Mouse (Mus musculus) forebrain, embryonic 10.5 days (tissue): ENCODE measurements around the gene Zfp335. TPM values are rescaled to one million over a fixed set of nuclear protein-coding genes. Genes with fewer than 3 reads are reported as not detected.

Experiments used
- DNase-seq: peaks from one replicate; pipeline ENCODE4 v3.0.0-alpha.2; 2017; ENCODE audit warnings: low spot score; ENCODE audit errors: extremely low spot score
- H3K27ac ChIP-seq: fragments of 300-500 bp; sonication (generic); 2 replicates; pipeline ENCODE4 v1.5.1; 2016; ENCODE audit warnings: mild to moderate bottlenecking
- H3K27me3 ChIP-seq: fragments of 300-500 bp; sonication (generic); 2 replicates; pipeline ENCODE4 v1.6.1; 2016; ENCODE audit warnings: mild to moderate bottlenecking; ENCODE audit not compliant: poor library complexity, severe bottlenecking
- H3K36me3 ChIP-seq: fragments of 300-500 bp; sonication (generic); replicated peaks from 2 replicates; pipeline ENCODE4 v1.6.1; 2016; ENCODE audit warnings: mild to moderate bottlenecking, moderate library complexity
- H3K4me1 ChIP-seq: fragments of 300-500 bp; sonication (generic); 2 replicates; pipeline ENCODE4 v1.6.1; 2016
- H3K4me3 ChIP-seq: fragments of 300-500 bp; sonication (generic); 2 replicates; pipeline ENCODE4 v1.5.1; 2016; ENCODE audit warnings: mild to moderate bottlenecking, moderate library complexity
- H3K9me3 ChIP-seq: fragments of 300-500 bp; sonication (generic); 2 replicates; pipeline ENCODE4 v1.6.1; 2016; ENCODE audit warnings: mild to moderate bottlenecking, moderate library complexity
- WGBS: fragments of 180-500 bp; shearing (Covaris S2); methylation state at CpG from one replicate; pipeline ENCODE4 v1.1.7; 2016; 5-methylcytosine and 5-hydroxymethylcytosine counted together
- polyA plus RNA-seq: library from polyadenylated mRNA; unstranded; fragments of >200 nt; fragmentation: Nextera tagmentation; extraction: Ambion mirVana; gene quantifications from 2 replicates; pipeline ENCODE4 v1.2.1, GENCODE M21; 2016

Gene Zfp335
- polyA plus RNA-seq, 1 experiment from 2014 or later: 16.0 TPM

GRCm38 (mm10) chr2:164917371-164917770 lies 5.8 kb upstream of the Zfp335 start:
- 72% methylated on average over 10 of the region's 10 CpGs for WGBS
- Histone ChIP-seq H3K27me3 (no peaks in the 10 kb centered on the region), H3K9me3 (no peaks in the 10 kb centered on the region), H3K4me3 (no peak overlapping the region), H3K27ac (no peak overlapping the region), H3K4me1 (peaks cover 18% of the 10 kb centered on the region), H3K36me3 (peaks cover 35% of the 10 kb centered on the region)
- DNase-seq: no peak

- H3K4me1 ChIP-seq: peaks cover 17% of the 10 kb centered on the region
- peaks cover 35% of the 10 kb centered on the region for H3K36me3 ChIP-seq
- DNase-seq: no peak
- no peak overlapping the region for H3K4me3 ChIP-seq
- H3K9me3 ChIP-seq: no peaks in the 10 kb centered on the region
- 82% methylated on average over 5 of the region's 5 CpGs for whole genome bisulfite sequencing
- H3K27me3 ChIP-seq: no peaks in the 10 kb centered on the region
- no peak overlapping the region for H3K27ac ChIP-seq
These were observed 5.3 kb upstream of the Zfp335 start for GRCm38 (mm10) chr2:164916820-164917219.

DNA sequence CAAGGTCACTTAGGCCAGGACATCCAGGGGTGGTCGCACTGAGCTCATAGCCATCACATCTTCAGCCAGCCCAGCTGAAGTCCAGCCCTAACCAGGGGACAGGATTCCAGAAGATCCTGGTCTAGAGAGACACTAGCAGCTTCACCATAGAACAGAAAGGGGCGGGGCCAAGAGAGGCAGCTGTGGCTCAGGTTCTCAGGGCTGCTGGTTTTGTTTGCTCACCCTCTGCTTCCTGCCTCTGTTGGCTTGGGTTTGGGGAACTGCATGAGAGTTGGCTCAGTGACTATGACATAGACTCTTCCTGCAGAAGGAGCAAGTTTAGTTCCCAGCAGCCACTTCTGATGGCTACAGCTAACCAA lies 1.9 kb upstream of the Zfp335 start:
- WGBS: 90% methylated on average over 2 of the region's 2 CpGs

DNA sequence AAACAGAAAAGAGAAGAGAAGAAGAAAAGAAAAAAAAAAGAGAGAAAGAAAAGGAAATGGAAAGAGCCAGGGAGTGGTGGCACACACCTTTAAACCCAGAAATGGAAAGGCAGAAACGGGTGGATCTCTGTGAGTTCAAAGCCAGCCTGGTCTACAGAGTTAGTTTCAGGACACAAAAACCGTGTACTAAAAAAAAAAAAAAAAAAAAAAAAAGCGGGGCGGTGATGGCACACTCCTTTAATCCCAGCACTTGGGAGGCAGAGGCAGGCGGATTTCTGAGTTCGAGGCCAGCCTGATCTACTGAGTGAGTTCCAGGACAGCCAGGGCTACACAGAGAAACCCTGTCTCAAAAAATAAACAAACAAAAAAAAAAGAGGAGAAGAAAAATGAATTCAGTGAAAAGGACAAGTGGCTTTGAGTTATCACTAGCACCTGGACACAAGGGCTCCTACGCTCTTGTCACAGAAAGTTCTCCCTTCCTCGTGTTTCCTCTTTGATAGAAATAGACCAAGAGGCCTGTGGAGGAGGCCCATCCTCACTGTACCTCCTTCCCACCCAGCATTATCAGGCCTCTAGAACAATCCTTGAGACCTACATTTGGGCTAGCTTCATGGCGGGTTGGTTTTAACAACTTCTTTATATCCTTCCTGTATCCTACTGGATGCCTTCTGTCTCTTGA lies 1.3 kb upstream of the Zfp335 start:
- H3K4me3 ChIP-seq: peak overlapping the region; percentile 63
- no peaks in the 10 kb centered on the region for H3K9me3 ChIP-seq
- H3K27ac ChIP-seq: no peak overlapping the region
- peaks cover 29% of the 10 kb centered on the region for H3K36me3 ChIP-seq
- H3K4me1 ChIP-seq: peaks cover 34% of the 10 kb centered on the region
- no peak for DNase-seq
- H3K27me3 ChIP-seq: no peaks in the 10 kb centered on the region
- 92% methylated on average over 8 of the region's 9 CpGs for WGBS

More for the DNA sequence above, 1.9 kb upstream of the Zfp335 start:
- H3K4me3 ChIP-seq: no peak overlapping the region
- peaks cover 28% of the 10 kb centered on the region for H3K36me3 ChIP-seq
- H3K4me1 ChIP-seq: peaks cover 36% of the 10 kb centered on the region
- DNase-seq: no peak
- H3K9me3 ChIP-seq: no peaks in the 10 kb centered on the region
- no peaks in the 10 kb centered on the region for H3K27me3 ChIP-seq
- H3K27ac ChIP-seq: no peak overlapping the region

GRCm38 (mm10) chr2:164912151-164912550 lies 594 bp upstream of the Zfp335 start:
- 0 out of 2 replicates have a peak, but pooled peaks cover 4% of the 10 kb centered on the region for H3K9me3 ChIP-seq
- H3K27ac ChIP-seq: peak overlapping the region; percentile 96
- no peaks in the 10 kb centered on the region for H3K27me3 ChIP-seq
- H3K36me3 ChIP-seq: peaks cover 36% of the 10 kb centered on the region
- peak overlapping the region; percentile 63 for H3K4me3 ChIP-seq
- H3K4me1 ChIP-seq: peaks cover 34% of the 10 kb centered on the region
- DNase-seq: no peak
- WGBS: 26% methylated on average over 12 of the region's 12 CpGs

- no peaks in the 10 kb centered on the region for H3K27me3 ChIP-seq
- WGBS: 9% methylated on average over 37 of the region's 37 CpGs
These were observed 1.0 kb downstream of the Zfp335 start for GRCm38 (mm10) chr2:164910360-164911061.

GRCm38 (mm10) chr2:164909542-164909941 lies 2.0 kb downstream of the Zfp335 start:
- Histone ChIP-seq H3K9me3 (peaks cover 17% of the 10 kb centered on the region), H3K4me3 (peak overlapping the region; percentile 63), H3K4me1 (peaks cover 34% of the 10 kb centered on the region), H3K27me3 (no peaks in the 10 kb centered on the region), H3K36me3 (peaks cover 62% of the 10 kb centered on the region), H3K27ac (no peak overlapping the region)
- WGBS: 91% methylated on average over 1 of the region's 1 CpGs
- DNase-seq: no peak

More at GRCm38 (mm10) chr2:164910360-164911061, 1.0 kb downstream of the Zfp335 start:
- DNase-seq: no peak
- H3K27ac ChIP-seq: peak overlapping the region; percentile 96
- H3K36me3 ChIP-seq: peaks cover 53% of the 10 kb centered on the region
- H3K9me3 ChIP-seq: peaks cover 17% of the 10 kb centered on the region
- peaks cover 34% of the 10 kb centered on the region for H3K4me1 ChIP-seq
- H3K4me3 ChIP-seq: peak overlapping the region; percentile 63

DNA sequence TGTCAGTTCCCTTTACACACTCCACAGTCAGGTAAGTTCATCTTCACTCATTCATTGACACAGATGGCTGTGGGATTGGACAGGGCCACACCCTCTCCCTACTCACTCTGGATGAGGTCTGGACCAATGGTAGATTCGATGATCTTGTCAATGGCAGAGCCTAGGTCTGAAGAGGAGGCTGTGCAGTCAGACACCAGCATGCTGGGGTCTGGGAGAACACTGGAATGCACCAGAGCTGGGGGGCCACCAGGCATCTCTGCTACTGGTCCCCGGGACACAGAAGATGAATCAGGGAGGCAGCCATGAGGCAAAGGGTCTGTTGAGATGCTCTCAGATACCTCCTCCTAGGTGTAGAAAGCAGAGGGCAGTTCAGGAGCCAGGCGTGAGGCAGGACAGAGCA lies 2.5 kb downstream of the Zfp335 start:
- Histone ChIP-seq H3K27ac (no peak overlapping the region), H3K36me3 (peaks cover 63% of the 10 kb centered on the region), H3K27me3 (no peaks in the 10 kb centered on the region), H3K4me1 (peaks cover 34% of the 10 kb centered on the region), H3K4me3 (peak overlapping the region; percentile 63; the same call in 1 of the 2 replicates), H3K9me3 (peaks cover 17% of the 10 kb centered on the region)
- DNase-seq: no peak
- WGBS: 95% methylated on average over 3 of the region's 3 CpGs

DNA sequence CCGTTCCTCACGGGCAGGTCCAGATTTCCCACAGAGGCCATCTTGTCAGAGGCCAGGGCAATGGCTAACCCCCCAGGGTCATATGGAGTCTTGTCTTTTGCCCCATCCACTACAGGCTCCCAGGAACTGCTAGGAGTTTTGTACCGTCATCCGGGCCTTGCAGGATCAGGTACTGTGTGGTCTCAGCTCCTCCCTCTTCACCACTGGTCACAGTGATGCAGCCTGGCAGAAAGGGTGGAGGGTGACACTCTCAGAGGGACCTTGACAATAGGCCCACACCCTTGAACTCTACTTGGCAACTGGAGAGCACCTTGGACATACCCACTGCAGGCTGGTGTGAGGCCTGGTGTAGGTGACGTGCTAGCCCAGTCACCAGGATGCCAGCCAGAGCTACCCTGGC lies 3.5 kb downstream of the Zfp335 start:
- no peak overlapping the region for H3K27ac ChIP-seq
- H3K27me3 ChIP-seq: no peaks in the 10 kb centered on the region
- H3K4me1 ChIP-seq: peaks cover 28% of the 10 kb centered on the region
- H3K4me3 ChIP-seq: no peak overlapping the region
- H3K9me3 ChIP-seq: peaks cover 17% of the 10 kb centered on the region
- H3K36me3 ChIP-seq: peaks cover 66% of the 10 kb centered on the region
- no peak for DNase-seq
- 98% methylated on average over 5 of the region's 5 CpGs for WGBS

GRCm38 (mm10) chr2:164907511-164907910 lies 4.0 kb downstream of the Zfp335 start:
- Histone ChIP-seq H3K4me3 (no peak overlapping the region), H3K9me3 (peaks cover 17% of the 10 kb centered on the region), H3K36me3 (peaks cover 71% of the 10 kb centered on the region), H3K27ac (no peak overlapping the region), H3K27me3 (no peaks in the 10 kb centered on the region), H3K4me1 (peaks cover 27% of the 10 kb centered on the region)
- 96% methylated on average over 12 of the region's 12 CpGs for WGBS
- no peak for DNase-seq

- H3K4me3 ChIP-seq: no peak overlapping the region
- H3K27me3 ChIP-seq: no peaks in the 10 kb centered on the region
- peaks cover 17% of the 10 kb centered on the region for H3K9me3 ChIP-seq
- H3K36me3 ChIP-seq: peaks cover 85% of the 10 kb centered on the region
- no peak for DNase-seq
- WGBS: 96% methylated on average over 4 of the region's 4 CpGs
- peaks cover 21% of the 10 kb centered on the region for H3K4me1 ChIP-seq
- no peak overlapping the region for H3K27ac ChIP-seq
These were observed 5.5 kb downstream of the Zfp335 start for GRCm38 (mm10) chr2:164906071-164906470.

- Histone ChIP-seq H3K4me1 (no peaks in the 10 kb centered on the region), H3K27me3 (no peaks in the 10 kb centered on the region), H3K9me3 (peaks cover 17% of the 10 kb centered on the region), H3K36me3 (peaks cover 100% of the 10 kb centered on the region), H3K4me3 (no peak overlapping the region), H3K27ac (no peak overlapping the region)
- no peak for DNase-seq
- WGBS: 78% methylated on average over 1 of the region's 1 CpGs
These were observed 8.1 kb downstream of the Zfp335 start for GRCm38 (mm10) chr2:164903496-164903895.

GRCm38 (mm10) chr2:164901380-164901779 lies 10.2 kb downstream of the Zfp335 start:
- no peak overlapping the region for H3K27ac ChIP-seq

More at GRCm38 (mm10) chr2:164901380-164901779, 10.2 kb downstream of the Zfp335 start:
- no peaks in the 10 kb centered on the region for H3K27me3 ChIP-seq
- DNase-seq: no peak
- no peaks in the 10 kb centered on the region for H3K4me1 ChIP-seq
- peaks cover 100% of the 10 kb centered on the region for H3K36me3 ChIP-seq
- whole genome bisulfite sequencing: 92% methylated on average over 13 of the region's 13 CpGs
- no peak overlapping the region for H3K4me3 ChIP-seq
- peaks cover 6% of the 10 kb centered on the region for H3K9me3 ChIP-seq
